Mouse (Mus musculus) v-Abl transformed pro-B cells (cell line): ENCODE measurements around the gene Cpped1.

Source experiments
- in situ Hi-C, 2 experiments: fragments of 400-800 bp; cut with MboI; formaldehyde crosslinking; loops; one replicate each; pipeline ENCODE4 v1.15.1; 2025; ENCODE audit not compliant: unreplicated experiment in 2 of 2

Gene Cpped1

GRCm38 (mm10) chr16:11909035-11909591 is at the start of gene Cpped1:
Cpped1 (minus strand) TSS chr16:11909445.
- in situ Hi-C loops = no loop called here

GRCm38 (mm10) chr16:11940477-11940876 is 31.2 kb upstream of the Cpped1 start:
- in situ Hi-C loops = loop anchor here (5.0 to 25.0 kb wide), 2 partner anchors 353 to 513 kb away; no protein-coding TSS in a partner anchor

- in situ Hi-C loops = loop anchor here in 1 of 2 experiments (10.0 kb wide), 2 partner anchors 206 to 446 kb away; no protein-coding TSS in a partner anchor
Observed at GRCm38 (mm10) chr16:11910801-11911200, 1.6 kb upstream of the Cpped1 start.

GRCm38 (mm10) chr16:11909817-11910216 is 572 bp upstream of the Cpped1 start:
- in situ Hi-C loops = loop anchor here in 1 of 2 experiments (10.0 kb wide), 2 partner anchors 205 to 445 kb away; no protein-coding TSS in a partner anchor

GRCm38 (mm10) chr16:11908461-11909014 is 707 bp downstream of the Cpped1 start:
- in situ Hi-C loops = no loop called here

- in situ Hi-C loops = no loop called here
Observed at GRCm38 (mm10) chr16:11907816-11908215, 1.4 kb downstream of the Cpped1 start.

- in situ Hi-C loops = no loop called here
Observed at GRCm38 (mm10) chr16:11906906-11907305, 2.3 kb downstream of the Cpped1 start.

GRCm38 (mm10) chr16:11905216-11905615 is 4.0 kb downstream of the Cpped1 start:
- in situ Hi-C loops = no loop called here

GRCm38 (mm10) chr16:11902007-11902406 is 7.2 kb downstream of the Cpped1 start:
- in situ Hi-C loops = no loop called here

GRCm38 (mm10) chr16:11900341-11900740 is 8.9 kb downstream of the Cpped1 start:
- in situ Hi-C loops = no loop called here

GRCm38 (mm10) chr16:11896411-11896810 is 12.8 kb downstream of the Cpped1 start:
- in situ Hi-C loops = no loop called here

- in situ Hi-C loops = no loop called here
Observed at GRCm38 (mm10) chr16:11894877-11895276, 14.4 kb downstream of the Cpped1 start.

GRCm38 (mm10) chr16:11890186-11890585 is 19.1 kb downstream of the Cpped1 start:
- in situ Hi-C loops = no loop called here

GRCm38 (mm10) chr16:11889741-11890140 is 19.5 kb downstream of the Cpped1 start:
- in situ Hi-C loops = no loop called here

- in situ Hi-C loops = no loop called here
Observed at GRCm38 (mm10) chr16:11881795-11882194, 27.4 kb downstream of the Cpped1 start.

- in situ Hi-C loops = no loop called here
Observed at GRCm38 (mm10) chr16:11880461-11880860, 28.8 kb downstream of the Cpped1 start.

GRCm38 (mm10) chr16:11879196-11879595 is 30.0 kb downstream of the Cpped1 start:
- in situ Hi-C loops = no loop called here

- in situ Hi-C loops = no loop called here
Observed at GRCm38 (mm10) chr16:11875227-11875626, 34.0 kb downstream of the Cpped1 start.

- in situ Hi-C loops = no loop called here
Observed at GRCm38 (mm10) chr16:11873292-11873691, 36.0 kb downstream of the Cpped1 start.

GRCm38 (mm10) chr16:11868486-11868885 is 40.8 kb downstream of the Cpped1 start:
- in situ Hi-C loops = no loop called here

GRCm38 (mm10) chr16:11852716-11853605 is 56.3 kb downstream of the Cpped1 start:
- in situ Hi-C loops = no loop called here
